Mouse (Mus musculus) cerebellum, adult 8-10 months (tissue): ENCODE measurements around the gene Ilk.

Experiments
- DNase-seq: peaks from one replicate; pipeline ENCODE4 v3.0.0; 2022

Ilk gene

GRCm38 (mm10) chr7:105787285-105788140 lies 51.1 kb downstream of the Ilk start, which contains the start of gene Dchs1:
Gene Dchs1 (minus strand): TSS chr7:105787654.
- no peak for DNase-seq

- DNase-seq, result no peak
Observed at GRCm38 (mm10) chr7:105791147-105791546, 54.8 kb downstream of the Ilk start.
